8 mouse cellular contexts compared by ENCODE assay signal in genomic region chr16:59547887-59548581, GRCm38 (mm10). TPM values are rescaled to one million over a fixed set of nuclear protein-coding genes. Genes with fewer than 3 reads are reported as not detected.
DNase-seq lines count a peak whose midpoint lies in the region; ATAC-seq and TF ChIP-seq lines count a peak whose summit lies in the region.

No protein-coding gene starts in this region.

- no peak overlapping the region for H3K4me2 ChIP-seq in forebrain, embryonic 11.5 days (ENCODE audit: low read depth, low read length, severe bottlenecking)

- H3K9me3 ChIP-seq in forebrain, embryonic 11.5 days (ENCODE audit: control insufficient read depth, low read length) = no peaks in the 10 kb centered on the region
- 0 out of 2 replicates have a peak, but pooled peaks cover 3% of the 10 kb centered on the region for H3K9me3 ChIP-seq in forebrain, embryonic 10.5 days

- TF ChIP-seq CTCF in kidney, adult 2 months (conservative IDR thresholded peaks at IDR 0.05; ENCODE audit: insufficient read depth, insufficient read length, low read depth, low read length) = no peak

- 87% methylated on average over 14 of the region's 14 CpGs for WGBS in forebrain, embryonic 11.5 days
- WGBS in forebrain, embryonic 10.5 days = 85% methylated on average over 14 of the region's 14 CpGs
- WGBS in kidney, adult 2 months = 63% methylated on average over 14 of the region's 14 CpGs

- no peaks in the 10 kb centered on the region for H3K27me3 ChIP-seq in forebrain, embryonic 11.5 days (ENCODE audit: control insufficient read depth, insufficient read depth, low read length)
- no peaks in the 10 kb centered on the region for H3K27me3 ChIP-seq in forebrain, embryonic 10.5 days (ENCODE audit: poor library complexity, severe bottlenecking)
- H3K27me3 ChIP-seq in kidney, adult 2 months (replicated peaks; ENCODE audit: control insufficient read depth, insufficient read depth, low read length) = no peaks in the 10 kb centered on the region

- DNase-seq in forebrain, embryonic 11.5 days (ENCODE audit: low spot score) = peak; percentile 54
- DNase-seq in forebrain, embryonic 10.5 days (ENCODE audit: extremely low spot score, low spot score) = no peak
- DNase-seq in adrenal gland, postnatal 36 days = peak; percentile 72 to 78
- DNase-seq in gastrocnemius, postnatal 14 days = peak; percentile 45
- peak; percentile 85 for DNase-seq in kidney, adult 2 months
- DNase-seq in left cerebral cortex, postnatal 25 days (ENCODE audit: low spot score in 2 of 2) = peak; percentile 60 to 67
- peak; percentile 65 for DNase-seq in retina, postnatal 1 day
- no peak for DNase-seq in spleen, adult 18-20 months

- ATAC-seq in forebrain, embryonic 11.5 days (replicated peaks; ENCODE audit: low FRiP score) = no peak

- no peaks in the 10 kb centered on the region for H3K36me3 ChIP-seq in forebrain, embryonic 11.5 days (ENCODE audit: control insufficient read depth, insufficient read depth, low read length)
- H3K36me3 ChIP-seq in forebrain, embryonic 10.5 days (replicated peaks) = no peaks in the 10 kb centered on the region
- H3K36me3 ChIP-seq in kidney, adult 2 months (ENCODE audit: control insufficient read depth, insufficient read depth, low read length) = no peaks in the 10 kb centered on the region

- no peak overlapping the region for H3K27ac ChIP-seq in forebrain, embryonic 11.5 days (ENCODE audit: low read depth, low read length)
- no peak overlapping the region for H3K27ac ChIP-seq in forebrain, embryonic 10.5 days
- no peak overlapping the region for H3K27ac ChIP-seq in kidney, adult 2 months (ENCODE audit: insufficient read depth, low read depth, low read length)

- H3K9ac ChIP-seq in forebrain, embryonic 11.5 days (ENCODE audit: low read length) = no peak overlapping the region

- intact Hi-C loops in gastrocnemius, postnatal 14 days (cut with DNase I; ENCODE audit: low total_unique reads) = no loop called here
- intact Hi-C loops in left cerebral cortex, postnatal 25 days (cut with DNase I) = loop anchor here (5.0 kb wide), 1 partner anchor 54 kb away; the partner anchor contains the start of gene Crybg3

- H3K4me3 ChIP-seq in forebrain, embryonic 11.5 days (ENCODE audit: low read depth, low read length) = no peak overlapping the region
- no peak overlapping the region for H3K4me3 ChIP-seq in forebrain, embryonic 10.5 days
- no peak overlapping the region for H3K4me3 ChIP-seq in kidney, adult 2 months (ENCODE audit: insufficient read depth, low read depth, low read length)

- no peak for TF ChIP-seq POLR2A in kidney, adult 2 months (IDR thresholded peaks at IDR 0.05; ENCODE audit: low read depth, low read length)

- H3K4me1 ChIP-seq in forebrain, embryonic 11.5 days (replicated peaks; ENCODE audit: control insufficient read depth, insufficient read depth, low read length) = no peaks in the 10 kb centered on the region
- H3K4me1 ChIP-seq in forebrain, embryonic 10.5 days = no peaks in the 10 kb centered on the region
- 0 out of 2 replicates have a peak, but pooled peaks cover 6% of the 10 kb centered on the region for H3K4me1 ChIP-seq in kidney, adult 2 months (ENCODE audit: control insufficient read depth, insufficient read depth, low read length)

RNA-seq across cellular contexts. Expression of gene Crybg3, which starts 52.7 kb away (rescaled TPM):
- polyA plus RNA-seq in forebrain, embryonic 11.5 days (2014; fragmentation: Nextera tagmentation; extraction: Ambion mirVana) = 6.0 and 6.5 TPM in 2 replicates
- polyA plus RNA-seq in forebrain, embryonic 10.5 days (2016; fragmentation: Nextera tagmentation; extraction: Ambion mirVana) = 5.0 and 5.1 TPM in 2 replicates
- 10 to 100 TPM; 12.5 to 19.5 TPM for total RNA-seq in adrenal gland, postnatal 36 days (2021)
- 10 to 100 TPM; 20.6 to 22.4 TPM for total RNA-seq in gastrocnemius, postnatal 14 days (2021)
- polyA plus RNA-seq in kidney, adult 2 months (2012; rRNA removed) = 4.1 and 4.7 TPM in 2 replicates
- total RNA-seq in left cerebral cortex, postnatal 25 days (2021) = 1 to 10 TPM; 5.9 to 6.2 TPM

Comparison
In these comparisons a context has a peak if more than half of its experiments do, and no peak if none do; other contexts are left out.
1. DNase-seq: peak in forebrain, embryonic 11.5 days (single experiment), adrenal gland, postnatal 36 days (2 of 2), gastrocnemius, postnatal 14 days (single experiment), kidney, adult 2 months (single experiment), left cerebral cortex, postnatal 25 days (2 of 2) and retina, postnatal 1 day (single experiment); none in forebrain, embryonic 10.5 days (single experiment) and spleen, adult 18-20 months (0 of 2).